Mouse (Mus musculus): Measurements from ENCODE around the gene Odf3l1. TPM values are rescaled to one million over a fixed set of nuclear protein-coding genes. Genes with fewer than 3 reads are reported as not detected.

Odf3l1 gene
- total and polyA plus RNA-seq, 2 experiments from 2014 or later: 0.25 TPM; not detected in 1

- Histone ChIP-seq H3K4me1 (ENCODE audit: insufficient read depth, low read length) (no peaks in the 10 kb centered on the region), H3K36me3 (ENCODE audit: insufficient read depth, low read length) (no peaks in the 10 kb centered on the region), H3K4me3 (ENCODE audit: low read depth, low read length) (no peak overlapping the region), H3K9me3 (ENCODE audit: low read length) (no peaks in the 10 kb centered on the region), H3K9ac (replicated peaks; ENCODE audit: low read length, poor library complexity, severe bottlenecking) (no peak overlapping the region), H3K27me3 (ENCODE audit: insufficient read depth, low read length) (0 out of 2 replicates have a peak, but pooled peaks cover 4% of the 10 kb centered on the region), H3K4me2 (ENCODE audit: low read depth, low read length, poor library complexity, severe bottlenecking) (no peak overlapping the region), H3K27ac (ENCODE audit: low read depth, low read length) (no peak overlapping the region)
- DNase-seq (ENCODE audit: low spot score) (no peak), ATAC-seq (ENCODE audit: low FRiP score) (no peak)
- no peak for TF ChIP-seq CTCF (IDR thresholded peaks at IDR 0.05)
- WGBS: 77% methylated on average over 7 of the region's 7 CpGs
Measured at GRCm38 (mm10) chr9:56803146-56803545, 61.3 kb downstream of the Odf3l1 start.

Other genes with a start within 250 kb of the Odf3l1 start
- 145 and 192 TPM in 2 replicates for gene Lingo1, start 68.2 kb downstream of the Odf3l1 start, total RNA-seq (2014; rRNA removed)
- 110 and 114 TPM in 2 replicates for gene Lingo1, start 68.2 kb downstream of the Odf3l1 start, polyA plus RNA-seq (2015; fragmentation: Nextera tagmentation; extraction: Ambion mirVana)
- 31.6 and 37.3 TPM in 2 replicates for gene Cspg4, start 354 bp upstream of the Odf3l1 start, total RNA-seq (2014; rRNA removed)
- gene Cspg4, start 354 bp upstream of the Odf3l1 start, polyA plus RNA-seq (2015; fragmentation: Nextera tagmentation; extraction: Ambion mirVana): 7.5 and 8.7 TPM in 2 replicates
- gene Snx33, start 63.7 kb upstream of the Odf3l1 start, total RNA-seq (2014; rRNA removed): 5.7 and 7.3 TPM in 2 replicates
- gene Snx33, start 63.7 kb upstream of the Odf3l1 start, polyA plus RNA-seq (2015; fragmentation: Nextera tagmentation; extraction: Ambion mirVana): 1.6 and 1.7 TPM in 2 replicates
- gene Imp3, start 72.8 kb upstream of the Odf3l1 start, total RNA-seq (2014; rRNA removed): 131 and 133 TPM in 2 replicates
- gene Imp3, start 72.8 kb upstream of the Odf3l1 start, polyA plus RNA-seq (2015; fragmentation: Nextera tagmentation; extraction: Ambion mirVana): 77.2 and 80.3 TPM in 2 replicates
- 12.7 and 16.9 TPM in 2 replicates for gene Snupn, start 86.2 kb upstream of the Odf3l1 start, total RNA-seq (2014; rRNA removed)
- gene Snupn, start 86.2 kb upstream of the Odf3l1 start, polyA plus RNA-seq (2015; fragmentation: Nextera tagmentation; extraction: Ambion mirVana): 20.5 and 21.6 TPM in 2 replicates
- gene Ptpn9, start 130.2 kb upstream of the Odf3l1 start, total RNA-seq (2014; rRNA removed): 44.4 and 52.2 TPM in 2 replicates
- gene Ptpn9, start 130.2 kb upstream of the Odf3l1 start, polyA plus RNA-seq (2015; fragmentation: Nextera tagmentation; extraction: Ambion mirVana): 20.5 and 21.5 TPM in 2 replicates
- gene Sin3a, start 207.4 kb upstream of the Odf3l1 start, total RNA-seq (2014; rRNA removed): 46.7 and 85.7 TPM in 2 replicates
- gene Sin3a, start 207.4 kb upstream of the Odf3l1 start, polyA plus RNA-seq (2015; fragmentation: Nextera tagmentation; extraction: Ambion mirVana): 13.4 and 14.6 TPM in 2 replicates

Data from midbrain, postnatal 0 days (tissue).